Mouse (Mus musculus) testis, adult 2 months (tissue): ENCODE measurements at regions not wholly inside any gene's neighbourhood (a gene's known extent, or its start where the extent isn't known, plus 50 kb on each side); places are given as distances from the start of the nearest gene placed in this dataset.

Source experiments
- H3K27ac ChIP-seq: fragments of 200-500 bp; 2 replicates; pipeline ENCODE4 v1.5.1; 2012; ENCODE audit warnings: low read depth, low read length; ENCODE audit not compliant: control insufficient read depth, insufficient read depth
- H3K27me3 ChIP-seq: fragments of 200-500 bp; 2 replicates; pipeline ENCODE4 v1.6.1; 2012; ENCODE audit warnings: mild to moderate bottlenecking, low read length, moderate library complexity; ENCODE audit not compliant: control insufficient read depth, insufficient read depth
- H3K36me3 ChIP-seq: fragments of 200-500 bp; 2 replicates; pipeline ENCODE4 v1.6.1; 2012; ENCODE audit warnings: mild to moderate bottlenecking, low read length; ENCODE audit not compliant: control insufficient read depth, insufficient read depth
- H3K4me1 ChIP-seq: fragments of 200-500 bp; 2 replicates; pipeline ENCODE4 v1.6.1; 2012; ENCODE audit warnings: low read length; ENCODE audit not compliant: control insufficient read depth, insufficient read depth
- H3K4me3 ChIP-seq: fragments of 200-500 bp; 2 replicates; pipeline ENCODE4 v1.5.1; 2012; ENCODE audit warnings: low read depth, mild to moderate bottlenecking, low read length, moderate library complexity, mixed read lengths; ENCODE audit not compliant: control insufficient read depth
- CTCF ChIP-seq: fragments of 200-500 bp; IDR thresholded peaks from 2 replicates; pipeline ENCODE4 v1.5.1; 2012; ENCODE audit warnings: low read depth, mild to moderate bottlenecking, inconsistent platforms, low read length, moderate library complexity; ENCODE audit not compliant: control insufficient read depth, insufficient read depth, insufficient replicate concordance
- POLR2A ChIP-seq: fragments of 200-500 bp; IDR thresholded peaks from 2 replicates; pipeline ENCODE4 v1.6.1; 2012; ENCODE audit warnings: low read depth, mild to moderate bottlenecking, inconsistent platforms, low read length, moderate library complexity; ENCODE audit not compliant: control insufficient read depth

- H3K4me3 ChIP-seq, result no peak overlapping the region
- H3K27ac ChIP-seq, result no peak overlapping the region
- no peaks in the 10 kb centered on the region; the same call in 1 of the 2 replicates for H3K4me1 ChIP-seq
- H3K36me3 ChIP-seq, result no peaks in the 10 kb centered on the region
- TF ChIP-seq CTCF (no peak), POLR2A (no peak)
- no peaks in the 10 kb centered on the region for H3K27me3 ChIP-seq
Observed at GRCm38 (mm10) chr14:25370306-25371020, 88.5 kb upstream of the Zmiz1 start.

DNA sequence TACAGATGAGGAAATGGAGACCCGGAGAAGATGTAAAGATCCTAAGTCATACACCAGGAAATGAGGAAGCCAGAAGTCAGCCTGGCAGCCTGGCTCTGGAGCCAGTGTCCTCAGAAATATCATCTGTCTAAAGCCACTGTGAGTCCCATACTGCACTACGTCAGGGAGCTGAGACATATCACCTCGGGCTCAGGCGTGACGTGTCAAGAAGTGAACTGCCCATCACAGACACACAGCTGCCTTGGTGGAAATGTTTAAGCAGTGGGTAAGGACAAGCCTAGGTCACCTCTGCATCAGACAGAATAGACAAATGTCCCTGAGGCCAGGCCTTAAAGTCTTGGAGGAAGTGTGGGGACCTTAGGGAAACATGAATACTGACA lies 88.0 kb upstream of the Zmiz1 start:
- Histone ChIP-seq H3K4me1 (no peaks in the 10 kb centered on the region; the same call in 1 of the 2 replicates), H3K27me3 (no peaks in the 10 kb centered on the region), H3K27ac (no peak overlapping the region), H3K36me3 (no peaks in the 10 kb centered on the region), H3K4me3 (no peak overlapping the region)
- no peak for TF ChIP-seq CTCF
- TF ChIP-seq POLR2A, result no peak

- no peaks in the 10 kb centered on the region for H3K27me3 ChIP-seq
- no peak overlapping the region for H3K27ac ChIP-seq
- no peaks in the 10 kb centered on the region for H3K36me3 ChIP-seq
- no peak overlapping the region for H3K4me3 ChIP-seq
- TF ChIP-seq POLR2A (no peak), CTCF (no peak)
- no peaks in the 10 kb centered on the region; the same call in 1 of the 2 replicates for H3K4me1 ChIP-seq
Observed at GRCm38 (mm10) chr14:25371661-25372060, 87.3 kb upstream of the Zmiz1 start.

DNA sequence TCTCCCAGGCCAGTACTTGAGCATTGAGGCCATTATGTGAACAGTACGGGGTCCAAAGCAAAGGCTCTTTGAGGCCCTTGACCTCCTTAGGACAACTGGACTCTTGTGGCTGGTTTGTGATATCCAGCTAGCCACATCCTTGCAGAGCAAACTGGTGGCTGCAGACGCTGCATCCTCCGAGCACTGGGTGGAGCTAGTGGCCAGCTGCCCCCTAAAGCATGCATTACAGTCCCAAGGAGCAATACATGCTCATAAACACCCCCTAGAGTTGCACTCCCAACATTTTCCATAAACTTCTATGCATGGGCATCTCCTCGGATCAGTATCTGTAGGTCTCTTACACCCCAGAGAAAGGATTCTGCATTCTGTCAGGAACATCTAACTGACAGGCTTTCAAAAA lies 86.4 kb upstream of the Zmiz1 start:
- TF ChIP-seq CTCF, result no peak
- TF ChIP-seq POLR2A, result no peak
- H3K4me3 ChIP-seq, result no peak overlapping the region
- H3K4me1 ChIP-seq, result peaks cover 2% of the 10 kb centered on the region; the same call in 1 of the 2 replicates
- no peaks in the 10 kb centered on the region for H3K36me3 ChIP-seq
- no peaks in the 10 kb centered on the region for H3K27me3 ChIP-seq
- no peak overlapping the region for H3K27ac ChIP-seq

GRCm38 (mm10) chr14:25373167-25373566 lies 85.8 kb upstream of the Zmiz1 start:
- TF ChIP-seq CTCF (no peak), POLR2A (no peak)
- Histone ChIP-seq H3K36me3 (no peaks in the 10 kb centered on the region), H3K4me3 (no peak overlapping the region), H3K4me1 (peaks cover 5% of the 10 kb centered on the region), H3K27ac (no peak overlapping the region), H3K27me3 (no peaks in the 10 kb centered on the region)

- no peak overlapping the region for H3K27ac ChIP-seq
- TF ChIP-seq CTCF, result no peak
- TF ChIP-seq POLR2A, result no peak
- no peak overlapping the region for H3K4me3 ChIP-seq
- H3K27me3 ChIP-seq, result no peaks in the 10 kb centered on the region
- peaks cover 9% of the 10 kb centered on the region for H3K4me1 ChIP-seq
- H3K36me3 ChIP-seq, result no peaks in the 10 kb centered on the region
Observed at GRCm38 (mm10) chr14:25375001-25375400, 84.0 kb upstream of the Zmiz1 start.

GRCm38 (mm10) chr14:25377091-25377490 lies 81.9 kb upstream of the Zmiz1 start:
- Histone ChIP-seq H3K36me3 (no peaks in the 10 kb centered on the region), H3K4me1 (peaks cover 12% of the 10 kb centered on the region), H3K4me3 (no peak overlapping the region), H3K27me3 (no peaks in the 10 kb centered on the region), H3K27ac (no peak overlapping the region)
- TF ChIP-seq CTCF, result no peak

DNA sequence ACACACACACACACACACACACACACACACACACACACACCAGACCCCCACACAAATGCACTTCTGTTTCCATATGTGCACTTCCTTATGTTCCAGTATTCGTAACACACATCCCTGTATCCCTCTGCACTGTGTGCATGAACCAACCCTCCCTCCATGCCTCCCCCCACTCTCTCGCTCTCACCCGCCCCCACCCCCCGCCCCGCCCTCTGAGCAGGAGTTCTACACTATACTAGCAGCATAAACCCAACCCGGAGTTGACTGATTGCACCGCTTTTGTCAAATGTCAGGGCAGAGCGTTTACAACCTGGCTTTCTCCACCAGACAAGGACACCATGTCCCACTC lies 81.5 kb upstream of the Zmiz1 start:
- H3K4me1 ChIP-seq, result peaks cover 12% of the 10 kb centered on the region
- TF ChIP-seq POLR2A, result no peak
- no peak for TF ChIP-seq CTCF
- H3K27ac ChIP-seq, result no peak overlapping the region

More for the DNA sequence above, 81.5 kb upstream of the Zmiz1 start:
- Histone ChIP-seq H3K36me3 (no peaks in the 10 kb centered on the region), H3K4me3 (peak overlapping the region; percentile 17), H3K27me3 (no peaks in the 10 kb centered on the region)
